Mouse (Mus musculus) CD4-positive naive resting alpha-beta T cell, adult 57 days (primary cell): ENCODE data around the gene Bpifb9a. TPM values are rescaled to one million over a fixed set of nuclear protein-coding genes. Genes with fewer than 3 reads are reported as not detected.

Experiments used
- total RNA-seq: library from RNA; stranded (reverse); gene quantifications from one replicate; pipeline ENCODE4 v1.2.4, GENCODE M21; 2023

Bpifb9a gene
- total RNA-seq: not detected

GRCm38 (mm10) chr2:154257554-154257953, at the start of gene Bpifb9a:
Gene Bpifb9a (plus strand): TSS chr2:154257854.

GRCm38 (mm10) chr2:154223265-154223916, 34.3 kb upstream of the Bpifb9a start, which contains the start of gene Bpifb5:
Gene Bpifb5 (plus strand): TSS chr2:154223742.

GRCm38 (mm10) chr2:154306927-154307326, 49.3 kb downstream of the Bpifb9a start, which contains the start of gene Bpifb9b:
Gene Bpifb9b (plus strand): TSS chr2:154307227.

Other genes starting within 250 kb of the Bpifb9a start
- not detected for gene Bpifa2, start 249.6 kb upstream of the Bpifb9a start, total RNA-seq
- not detected for gene Bpifa3, start 127.5 kb upstream of the Bpifb9a start, total RNA-seq
- not detected for gene Bpifa1, start 115.0 kb upstream of the Bpifb9a start, total RNA-seq
- not detected for gene Bpifa5, start 95.2 kb upstream of the Bpifb9a start, total RNA-seq
- gene Bpifb1, start 67.0 kb upstream of the Bpifb9a start, total RNA-seq: not detected
- not detected for gene Bpifb5, start 34.1 kb upstream of the Bpifb9a start, total RNA-seq
- not detected for gene Bpifb9b, start 49.4 kb downstream of the Bpifb9a start, total RNA-seq
- 15.8 TPM for gene Cdk5rap1, start 115.2 kb downstream of the Bpifb9a start, total RNA-seq
- 0.68 TPM for gene Snta1, start 150.2 kb downstream of the Bpifb9a start, total RNA-seq
- gene Cbfa2t2, start 178.6 kb downstream of the Bpifb9a start, total RNA-seq: 36.3 TPM